Mouse (Mus musculus) forebrain, embryonic 16.5 days (tissue): Measurements from ENCODE around the gene Tescl. TPM values are rescaled to one million over a fixed set of nuclear protein-coding genes. Genes with fewer than 3 reads are reported as not detected.

Experiments used
- ATAC-seq: fragments of 200-750 bp; cut with Nextera tagmentation; 2 replicates; pipeline ENCODE4 v1.8.0; 2017; ENCODE audit warnings: mild to moderate bottlenecking, moderate library complexity
- H3K27ac ChIP-seq: fragments of 300-500 bp; sonication (generic); 2 replicates; pipeline ENCODE4 v1.5.1; 2014; ENCODE audit warnings: low read length, control low read depth
- H3K27me3 ChIP-seq: fragments of 300-500 bp; sonication (generic); replicated peaks from 2 replicates; pipeline ENCODE4 v1.6.1; 2014; ENCODE audit warnings: low read length; ENCODE audit not compliant: control insufficient read depth, insufficient read depth
- H3K36me3 ChIP-seq: fragments of 300-500 bp; sonication (generic); 2 replicates; pipeline ENCODE4 v1.6.1; 2014; ENCODE audit not compliant: control insufficient read depth, insufficient read depth
- H3K4me1 ChIP-seq: fragments of 300-500 bp; sonication (generic); replicated peaks from 2 replicates; pipeline ENCODE4 v1.6.1; 2014; ENCODE audit warnings: low read length; ENCODE audit not compliant: control insufficient read depth, insufficient read depth
- H3K4me2 ChIP-seq: fragments of 300-500 bp; sonication (generic); 2 replicates; pipeline ENCODE4 v1.6.1; 2014; ENCODE audit warnings: mild to moderate bottlenecking, low read length, control low read depth
- H3K4me3 ChIP-seq: fragments of 300-500 bp; sonication (generic); replicated peaks from 2 replicates; pipeline ENCODE4 v1.5.1; 2014; ENCODE audit warnings: mild to moderate bottlenecking, low read length, control low read depth
- H3K9ac ChIP-seq: fragments of 300-500 bp; sonication (generic); replicated peaks from 2 replicates; pipeline ENCODE4 v1.6.1; 2014; ENCODE audit warnings: low read depth, low read length, control low read depth
- H3K9me3 ChIP-seq: fragments of 300-500 bp; sonication (generic); 2 replicates; pipeline ENCODE4 v1.6.1; 2016; ENCODE audit warnings: low read length; ENCODE audit not compliant: control insufficient read depth
- WGBS: fragments of 180-500 bp; shearing (Covaris S2); extraction: QIAGEN DNeasy Blood & Tissue Kit; methylation state at CpG from one replicate; pipeline ENCODE4 v1.1.7; 2014; 5-methylcytosine and 5-hydroxymethylcytosine counted together
- polyA plus RNA-seq: library from polyadenylated mRNA; unstranded; fragments of >200 nt; fragmentation: Nextera tagmentation; extraction: Ambion mirVana; gene quantifications from 2 replicates; pipeline ENCODE4 v1.2.1, GENCODE M21; 2015

The Tescl gene
- not detected in 2 replicates for polyA plus RNA-seq

- Histone ChIP-seq H3K27me3 (peaks cover 15% of the 10 kb centered on the region), H3K4me2 (no peak within 1 kb of the TSS), H3K4me1 (no peaks in the 10 kb centered on the region), H3K4me3 (no peak within 1 kb of the TSS), H3K9ac (no peak within 1 kb of the TSS), H3K36me3 (no peaks in the 10 kb centered on the region), H3K9me3 (no peaks in the 10 kb centered on the region), H3K27ac (no peak within 1 kb of the TSS)
- 52% methylated on average over 49 of the region's 49 CpGs for WGBS
- ATAC-seq = no peak
Observed at GRCm38 (mm10) chr7:24333304-24333986, at the start of gene Tescl. Gene Tescl (minus strand): TSS chr7:24333936.

- Histone ChIP-seq H3K4me1 (no peaks in the 10 kb centered on the region; the same call in 1 of the 2 replicates), H3K4me2 (no peak overlapping the region), H3K27me3 (no peaks in the 10 kb centered on the region), H3K27ac (no peak overlapping the region), H3K9ac (no peak overlapping the region), H3K36me3 (no peaks in the 10 kb centered on the region), H3K9me3 (no peaks in the 10 kb centered on the region), H3K4me3 (no peak overlapping the region)
- WGBS = 79% methylated on average over 16 of the region's 16 CpGs
- ATAC-seq = no peak
Observed at GRCm38 (mm10) chr7:24382730-24383372, 49.1 kb upstream of the Tescl start.

GRCm38 (mm10) chr7:24380370-24380769, 46.6 kb upstream of the Tescl start:
- Histone ChIP-seq H3K36me3 (no peaks in the 10 kb centered on the region), H3K4me1 (peaks cover 8% of the 10 kb centered on the region; the same call in 1 of the 2 replicates), H3K4me3 (no peak overlapping the region), H3K4me2 (no peak overlapping the region), H3K27me3 (peaks cover 5% of the 10 kb centered on the region; the same call in 1 of the 2 replicates), H3K27ac (no peak overlapping the region), H3K9ac (no peak overlapping the region), H3K9me3 (no peaks in the 10 kb centered on the region)
- WGBS = 83% methylated on average over 2 of the region's 2 CpGs
- no peak for ATAC-seq

GRCm38 (mm10) chr7:24379934-24380333, 46.2 kb upstream of the Tescl start:
- no peak overlapping the region for H3K4me3 ChIP-seq
- H3K27me3 ChIP-seq = peaks cover 5% of the 10 kb centered on the region; the same call in 1 of the 2 replicates
- no peak overlapping the region for H3K9ac ChIP-seq
- ATAC-seq = no peak
- H3K9me3 ChIP-seq = no peaks in the 10 kb centered on the region
- 76% methylated on average over 7 of the region's 7 CpGs for WGBS
- H3K4me1 ChIP-seq = peaks cover 8% of the 10 kb centered on the region; the same call in 1 of the 2 replicates
- H3K27ac ChIP-seq = no peak overlapping the region
- no peaks in the 10 kb centered on the region for H3K36me3 ChIP-seq
- no peak overlapping the region for H3K4me2 ChIP-seq

GRCm38 (mm10) chr7:24378049-24378701, 44.4 kb upstream of the Tescl start:
- Histone ChIP-seq H3K9ac (no peak overlapping the region), H3K4me3 (no peak overlapping the region), H3K4me2 (no peak overlapping the region), H3K36me3 (no peaks in the 10 kb centered on the region), H3K9me3 (no peaks in the 10 kb centered on the region), H3K27ac (no peak overlapping the region), H3K4me1 (peaks cover 14% of the 10 kb centered on the region), H3K27me3 (peaks cover 5% of the 10 kb centered on the region; the same call in 1 of the 2 replicates)
- 67% methylated on average over 10 of the region's 10 CpGs for WGBS
- ATAC-seq = no peak

GRCm38 (mm10) chr7:24377091-24377865, 43.5 kb upstream of the Tescl start:
- ATAC-seq = 0 out of 2 replicates have a peak, but pooled peaks have one; percentile 27
- Histone ChIP-seq H3K9ac (peak overlapping the region; percentile 24), H3K27ac (no peak overlapping the region), H3K4me3 (peak overlapping the region; percentile 18), H3K4me2 (peak overlapping the region; percentile 36), H3K9me3 (no peaks in the 10 kb centered on the region), H3K27me3 (peaks cover 5% of the 10 kb centered on the region; the same call in 1 of the 2 replicates), H3K36me3 (no peaks in the 10 kb centered on the region), H3K4me1 (peaks cover 14% of the 10 kb centered on the region)
- WGBS = 7% methylated on average over 49 of the region's 49 CpGs

- peaks cover 14% of the 10 kb centered on the region for H3K4me1 ChIP-seq
- no peaks in the 10 kb centered on the region for H3K36me3 ChIP-seq
- H3K27ac ChIP-seq = no peak overlapping the region
- no peak overlapping the region for H3K4me3 ChIP-seq
- H3K27me3 ChIP-seq = peaks cover 5% of the 10 kb centered on the region; the same call in 1 of the 2 replicates
- no peak for ATAC-seq
- no peak overlapping the region for H3K9ac ChIP-seq
- H3K4me2 ChIP-seq = no peak overlapping the region
- no peaks in the 10 kb centered on the region for H3K9me3 ChIP-seq
- 88% methylated on average over 8 of the region's 8 CpGs for WGBS
Observed at GRCm38 (mm10) chr7:24376456-24376855, 42.7 kb upstream of the Tescl start.

GRCm38 (mm10) chr7:24373538-24374379, 40.0 kb upstream of the Tescl start:
- Histone ChIP-seq H3K4me3 (no peak overlapping the region), H3K9me3 (no peaks in the 10 kb centered on the region), H3K27me3 (peaks cover 5% of the 10 kb centered on the region; the same call in 1 of the 2 replicates), H3K4me1 (peaks cover 14% of the 10 kb centered on the region), H3K27ac (peak overlapping the region; percentile 28), H3K4me2 (peak overlapping the region; percentile 24; the same call in 1 of the 2 replicates), H3K36me3 (no peaks in the 10 kb centered on the region), H3K9ac (peak overlapping the region; percentile 29; the same call in 1 of the 2 replicates)
- ATAC-seq = peak; percentile 61; the same call in 1 of the 2 replicates
- 18% methylated on average over 17 of the region's 20 CpGs for WGBS
